Mouse (Mus musculus): ENCODE results near the gene Ankrd27.

GRCm38 (mm10) chr7:35557577-35557976, 28.5 kb upstream of the Ankrd27 start:
- TF ChIP-seq POLR2A (IDR thresholded peaks at IDR 0.05; ENCODE audit: control insufficient read depth, low read depth, low read length), result no peak
- no peak for TF ChIP-seq CTCF (IDR thresholded peaks at IDR 0.05; ENCODE audit: control insufficient read depth, insufficient read depth, insufficient replicate concordance, low read depth, low read length)

Data from testis, adult 2 months (tissue).